Mouse (Mus musculus): ENCODE measurements around the gene Ncapd2.

DNA sequence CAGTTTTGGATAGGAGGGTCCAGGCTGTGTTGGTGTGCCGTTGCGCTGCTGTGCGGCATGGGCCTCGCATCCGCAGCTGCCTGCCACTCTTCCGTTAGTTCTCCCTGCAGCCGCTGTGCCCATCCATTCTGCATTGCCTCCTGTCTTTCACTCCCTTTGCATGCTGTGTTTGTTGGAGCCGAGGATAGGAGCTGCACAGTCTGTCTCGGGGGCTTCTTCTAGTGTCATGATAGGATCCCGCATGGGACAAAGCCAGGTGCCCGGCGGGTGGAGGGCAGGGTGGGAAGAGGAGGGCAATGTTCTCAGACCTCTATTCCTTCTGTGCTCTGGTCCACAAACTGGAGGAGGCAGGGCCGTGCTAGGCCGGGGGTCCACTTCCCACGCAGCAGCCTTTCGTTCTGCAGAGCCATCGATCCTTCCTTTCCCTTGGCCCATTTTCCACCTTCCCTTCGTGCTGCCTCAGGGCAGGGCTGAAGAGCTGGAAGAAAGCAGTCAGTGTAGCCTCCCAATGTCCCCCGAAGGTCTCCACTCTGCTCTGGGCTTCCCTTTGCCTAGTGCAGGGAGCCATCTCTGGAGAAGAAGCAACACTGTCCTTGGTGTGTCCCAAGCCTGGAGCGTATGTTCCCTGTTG is 29.7 kb upstream of the Ncapd2 start:
- no peak for TF ChIP-seq CTCF (IDR thresholded peaks at IDR 0.05)
- no peak for TF ChIP-seq EP300 (IDR thresholded peaks at IDR 0.05)
